Mouse (Mus musculus) urinary bladder, adult 18-20 months (tissue): ENCODE measurements at regions not wholly inside any gene's neighbourhood (a gene's known extent, or its start where the extent isn't known, plus 50 kb on each side); places are given as distances from the start of the nearest gene placed in this dataset.

Source experiments
- DNase-seq, 2 experiments: peaks; one replicate each; pipeline ENCODE4 v3.0.0; 2022; ENCODE audit warnings: low spot score in 2 of 2, mixed read lengths in 2 of 2

GRCm38 (mm10) chr2:74977348-74977747, 151.7 kb downstream of the Mtx2 start:
- DNase-seq = no peak

- no peak for DNase-seq
Observed at GRCm38 (mm10) chr2:74977828-74978227, 152.2 kb downstream of the Mtx2 start.

- no peak for DNase-seq
Observed at GRCm38 (mm10) chr2:74981856-74982255, 156.3 kb downstream of the Mtx2 start.

GRCm38 (mm10) chr2:74993802-74994201, 168.2 kb downstream of the Mtx2 start:
- DNase-seq = no peak

GRCm38 (mm10) chr2:74994998-74995397, 169.4 kb downstream of the Mtx2 start:
- DNase-seq = no peak

- DNase-seq = no peak
Observed at GRCm38 (mm10) chr2:74997736-74998135, 172.1 kb downstream of the Mtx2 start.

- no peak for DNase-seq
Observed at GRCm38 (mm10) chr2:75000368-75000796, 174.8 kb downstream of the Mtx2 start.

- DNase-seq = no peak
Observed at GRCm38 (mm10) chr2:75002562-75002961, 177.0 kb downstream of the Mtx2 start.

- DNase-seq = no peak
Observed at GRCm38 (mm10) chr2:75008116-75008515, 182.5 kb downstream of the Mtx2 start.

GRCm38 (mm10) chr2:75010647-75011046, 185.0 kb downstream of the Mtx2 start:
- no peak for DNase-seq

- DNase-seq = no peak
Observed at GRCm38 (mm10) chr2:75012046-75012445, 186.4 kb downstream of the Mtx2 start.

- DNase-seq = no peak
Observed at GRCm38 (mm10) chr2:75014994-75015728, 189.6 kb downstream of the Mtx2 start.

- no peak for DNase-seq
Observed at GRCm38 (mm10) chr2:75019459-75019858, 193.9 kb downstream of the Mtx2 start.

- DNase-seq = no peak
Observed at GRCm38 (mm10) chr2:75021639-75022038, 196.0 kb downstream of the Mtx2 start.

GRCm38 (mm10) chr2:75028151-75028550, 202.5 kb downstream of the Mtx2 start:
- no peak for DNase-seq

GRCm38 (mm10) chr2:75029089-75029693, 203.6 kb downstream of the Mtx2 start:
- DNase-seq = no peak

GRCm38 (mm10) chr2:75034708-75035107, 209.1 kb downstream of the Mtx2 start:
- no peak for DNase-seq

GRCm38 (mm10) chr2:75039066-75039465, 213.5 kb downstream of the Mtx2 start:
- DNase-seq = no peak

GRCm38 (mm10) chr2:75046892-75047291, 221.3 kb downstream of the Mtx2 start:
- no peak for DNase-seq

- DNase-seq = no peak
Observed at GRCm38 (mm10) chr2:75048071-75048470, 222.5 kb downstream of the Mtx2 start.

GRCm38 (mm10) chr2:75054474-75055186, 229.0 kb downstream of the Mtx2 start:
- no peak for DNase-seq

GRCm38 (mm10) chr2:75055187-75055543, 229.6 kb downstream of the Mtx2 start:
- DNase-seq = peak in 1 of 2 experiments; percentile 10

- DNase-seq = no peak
Observed at GRCm38 (mm10) chr2:75061009-75061408, 235.4 kb downstream of the Mtx2 start.
